Mouse (Mus musculus): ENCODE data around the gene Ckmt1. TPM values are rescaled to one million over a fixed set of nuclear protein-coding genes. Genes with fewer than 3 reads are reported as not detected.

Gene Ckmt1
- total RNA-seq, 2 experiments from 2014 or later: 380 to 418 TPM

- no peak for DNase-seq (ENCODE audit: low spot score in 2 of 2)
These were observed 55.4 kb downstream of the Ckmt1 start for GRCm38 (mm10) chr2:121412843-121413386.

Other genes with a start within 250 kb of the Ckmt1 start
- gene Tgm7, start 247.9 kb upstream of the Ckmt1 start, total RNA-seq (2021): under 1 TPM; 0.20 TPM
- 10 to 100 TPM; 20.2 to 21.1 TPM for gene Adal, start 217.3 kb upstream of the Ckmt1 start, total RNA-seq (2021)
- 1 to 10 TPM; 6.3 to 6.9 TPM for gene Lcmt2, start 217.1 kb upstream of the Ckmt1 start, total RNA-seq (2021)
- 10 to 100 TPM; 37.1 to 37.4 TPM for gene Tubgcp4, start 187.1 kb upstream of the Ckmt1 start, total RNA-seq (2021)
- 1 to 10 TPM; 6.5 to 7.0 TPM for gene Zscan29, start 186.6 kb upstream of the Ckmt1 start, total RNA-seq (2021)
- 100 to 1,000 TPM; 128 to 144 TPM for gene Trp53bp1, start 86.3 kb upstream of the Ckmt1 start, total RNA-seq (2021)
- gene Map1a, start 68.1 kb upstream of the Ckmt1 start, total RNA-seq (2021): 100 to 1,000 TPM; 595 to 602 TPM
- gene Ppip5k1, start 2.3 kb upstream of the Ckmt1 start, total RNA-seq (2021): 100 to 1,000 TPM; 106 to 109 TPM
- under 1 TPM; 0.58 to 0.77 TPM for gene Strc, start 29.5 kb downstream of the Ckmt1 start, total RNA-seq (2021)
- gene Pdia3, start 56.1 kb downstream of the Ckmt1 start, total RNA-seq (2021): 100 to 1,000 TPM; 189 to 197 TPM
- 1 to 10 TPM; 3.4 to 4.6 TPM for gene Catsper2, start 56.1 kb downstream of the Ckmt1 start, total RNA-seq (2021)
- not detected for gene Ell3, start 86.6 kb downstream of the Ckmt1 start, total RNA-seq (2021)
- gene Serf2, start 91.5 kb downstream of the Ckmt1 start, total RNA-seq (2021): 100 to 1,000 TPM; 141 to 144 TPM
- 10 to 100 TPM; 17.8 to 18.0 TPM for gene Hypk, start 95.6 kb downstream of the Ckmt1 start, total RNA-seq (2021)
- under 1 TPM; 0.40 to 0.56 TPM for gene Serinc4, start 99.1 kb downstream of the Ckmt1 start, total RNA-seq (2021)
- 10 to 100 TPM; 47.8 to 52.9 TPM for gene Mfap1b, start 116.4 kb downstream of the Ckmt1 start, total RNA-seq (2021)
- gene Mfap1a, start 149.0 kb downstream of the Ckmt1 start, total RNA-seq (2021): 10 to 100 TPM; 31.0 to 31.4 TPM
- gene Wdr76, start 149.0 kb downstream of the Ckmt1 start, total RNA-seq (2021): 1 to 10 TPM; 2.5 to 2.7 TPM